Mouse (Mus musculus) cortical plate, adult 2 months (tissue): ENCODE data around the gene Polrmt. TPM values are rescaled to one million over a fixed set of nuclear protein-coding genes. Genes with fewer than 3 reads are reported as not detected.

Experiments used
- H3K27ac ChIP-seq: fragments of 200-500 bp; 2 replicates; pipeline ENCODE4 v1.5.1; 2012; ENCODE audit warnings: low read length, control low read depth, inconsistent platforms; ENCODE audit not compliant: insufficient read depth
- H3K4me1 ChIP-seq: fragments of 200-500 bp; 2 replicates; pipeline ENCODE4 v1.6.1; 2011; ENCODE audit warnings: low read length; ENCODE audit not compliant: control insufficient read depth, insufficient read depth
- H3K4me3 ChIP-seq: fragments of 200-500 bp; 2 replicates; pipeline ENCODE4 v1.5.1; 2011; ENCODE audit warnings: mild to moderate bottlenecking, low read length, control low read depth; ENCODE audit not compliant: insufficient read depth
- CTCF ChIP-seq: fragments of 200-500 bp; IDR thresholded peaks from 2 replicates; pipeline ENCODE4 v1.5.1; 2011; ENCODE audit warnings: mild to moderate bottlenecking, control low read depth, low read length; ENCODE audit not compliant: insufficient read depth; ENCODE audit errors: extremely low read depth
- POLR2A ChIP-seq: fragments of 200-500 bp; IDR thresholded peaks from 2 replicates; pipeline ENCODE4 v1.6.1; 2011; ENCODE audit warnings: mild to moderate bottlenecking, low read length, control low read depth; ENCODE audit not compliant: insufficient read depth; ENCODE audit errors: extremely low read depth
- polyA plus RNA-seq: library from polyadenylated mRNA; depleted of rRNA; stranded (reverse); fragments of >200 nt; gene quantifications from 2 replicates; pipeline ENCODE4 v1.2.3, GENCODE M21; 2012

Polrmt gene
- polyA plus RNA-seq, 1 experiment = 51.6 TPM

DNA sequence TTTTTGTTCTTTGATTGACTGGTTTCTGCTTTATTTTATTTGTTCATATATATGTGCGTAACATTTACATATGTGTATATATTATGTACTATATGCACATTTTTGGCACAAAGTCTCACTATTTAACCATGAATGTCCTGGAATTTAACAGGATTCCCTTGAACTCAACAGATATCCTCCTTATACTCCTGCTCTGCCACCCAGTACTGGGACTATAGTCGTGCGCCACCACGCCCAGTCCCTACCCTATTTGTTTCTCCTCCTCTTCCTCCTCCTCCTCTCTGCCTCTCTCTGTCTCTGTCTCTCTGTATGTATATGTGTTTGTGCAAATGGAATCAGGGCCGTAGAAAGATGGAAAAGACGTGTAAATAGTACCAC, 382 bp upstream of the Polrmt start:
- TF ChIP-seq CTCF (no peak), POLR2A (no peak)
- Histone ChIP-seq H3K4me3 (no peak overlapping the region; the same call in 1 of the 2 replicates), H3K27ac (no peak overlapping the region), H3K4me1 (peaks cover 3% of the 10 kb centered on the region)

DNA sequence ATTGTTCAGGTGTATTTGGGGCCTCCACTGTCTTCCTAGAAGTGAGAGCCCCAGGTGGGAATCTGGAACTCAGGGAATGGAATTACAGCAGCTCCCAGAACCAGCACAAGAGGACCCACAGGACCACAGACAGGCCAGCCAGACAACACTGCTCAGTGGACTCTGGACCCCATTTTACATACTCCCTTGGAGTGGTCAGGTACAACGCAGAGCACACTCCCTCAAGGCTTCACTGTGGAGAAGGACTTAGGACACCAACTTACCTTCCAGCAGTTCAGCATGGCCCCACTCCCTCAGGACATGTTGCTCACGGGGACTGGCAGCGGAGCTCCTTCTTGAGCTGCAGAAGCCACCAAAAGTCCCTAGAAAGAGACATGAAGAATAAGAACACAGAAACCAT, 970 bp downstream of the Polrmt start:
- Histone ChIP-seq H3K4me1 (peaks cover 3% of the 10 kb centered on the region), H3K4me3 (peak overlapping the region; percentile 72; the same call in 1 of the 2 replicates), H3K27ac (no peak overlapping the region)
- TF ChIP-seq CTCF (no peak), POLR2A (no peak)

DNA sequence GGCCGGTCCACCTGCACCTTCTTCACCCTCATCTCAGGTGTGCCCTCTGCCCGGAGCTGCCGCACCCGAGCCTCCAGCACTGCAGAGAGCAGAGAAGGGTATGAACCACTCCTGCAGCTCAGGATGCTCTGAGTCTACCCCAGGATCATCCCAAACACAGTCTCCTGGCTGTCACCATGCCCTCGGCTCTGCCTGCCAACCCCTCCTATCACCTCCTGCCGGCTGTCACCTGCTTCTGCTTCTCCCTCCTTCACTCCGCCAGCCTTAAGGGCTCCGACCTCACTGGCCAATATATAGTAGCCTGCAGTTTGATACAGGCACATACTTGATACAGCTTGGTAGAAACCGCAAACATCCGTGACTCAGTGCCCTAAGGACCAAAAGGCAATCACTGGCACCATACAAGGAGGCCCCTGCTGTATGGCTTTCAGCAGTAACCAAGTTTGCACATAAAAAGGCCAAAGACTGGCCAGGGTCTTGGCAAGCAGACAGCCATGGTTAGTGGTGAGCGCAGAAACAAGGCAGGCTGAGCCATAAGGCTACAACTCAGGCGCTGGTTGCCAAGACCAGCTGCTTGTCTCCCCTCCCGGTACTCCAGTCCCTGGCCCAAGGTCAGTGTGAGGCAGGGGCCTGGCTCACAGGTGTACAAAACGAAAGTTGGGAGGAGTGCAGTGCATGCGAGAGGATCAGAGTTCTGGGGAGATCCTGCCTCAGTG, 2.6 kb downstream of the Polrmt start:
- H3K4me1 ChIP-seq = peaks cover 3% of the 10 kb centered on the region
- H3K27ac ChIP-seq = no peak overlapping the region
- TF ChIP-seq POLR2A (no peak), CTCF (no peak)
- no peak overlapping the region for H3K4me3 ChIP-seq

DNA sequence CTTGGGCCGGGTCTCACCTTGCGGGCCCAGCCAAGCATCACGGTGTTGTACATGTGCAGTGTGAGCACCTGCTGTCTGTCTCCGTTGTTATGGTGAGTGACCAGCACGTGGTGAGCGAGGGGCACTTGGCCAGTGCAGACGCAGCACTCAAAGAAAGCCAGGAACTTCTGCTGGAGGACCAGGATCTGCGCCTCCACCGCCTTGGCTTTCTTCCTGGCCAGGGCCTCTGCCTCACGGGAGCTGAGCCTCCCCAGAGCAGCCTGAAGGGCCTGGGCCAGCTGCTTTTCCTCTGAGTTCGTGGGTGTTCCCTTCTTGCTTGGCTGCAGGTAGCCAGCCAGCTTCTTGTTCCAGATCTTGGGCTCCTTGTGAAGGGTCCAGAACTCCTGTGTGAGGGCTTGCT, 3.2 kb downstream of the Polrmt start:
- H3K4me3 ChIP-seq = no peak overlapping the region
- TF ChIP-seq CTCF (no peak), POLR2A (no peak)
- peaks cover 3% of the 10 kb centered on the region for H3K4me1 ChIP-seq
- H3K27ac ChIP-seq = no peak overlapping the region

DNA sequence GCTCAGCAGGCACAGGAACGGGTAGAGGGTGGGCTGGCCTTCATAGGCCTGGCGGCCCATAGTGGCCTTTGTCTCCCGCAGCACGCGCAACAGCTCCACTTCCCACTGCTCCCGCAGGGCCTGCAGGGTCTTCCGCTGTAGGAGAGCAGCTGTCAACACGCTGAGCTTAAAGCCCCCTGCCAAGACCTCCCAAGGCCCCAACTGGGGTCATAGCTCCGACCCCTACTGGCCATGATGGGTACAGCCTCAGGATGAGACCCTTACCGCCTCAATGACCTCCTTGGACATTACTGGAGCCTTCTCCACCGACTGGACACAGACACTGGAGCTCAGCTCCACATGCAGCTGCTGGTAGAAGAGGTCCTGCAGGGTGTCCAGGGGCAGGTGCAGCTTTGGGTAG, 5.5 kb downstream of the Polrmt start:
- no peak overlapping the region for H3K4me3 ChIP-seq
- H3K4me1 ChIP-seq = peaks cover 3% of the 10 kb centered on the region
- TF ChIP-seq CTCF (no peak), POLR2A (no peak)
- no peak overlapping the region for H3K27ac ChIP-seq

DNA sequence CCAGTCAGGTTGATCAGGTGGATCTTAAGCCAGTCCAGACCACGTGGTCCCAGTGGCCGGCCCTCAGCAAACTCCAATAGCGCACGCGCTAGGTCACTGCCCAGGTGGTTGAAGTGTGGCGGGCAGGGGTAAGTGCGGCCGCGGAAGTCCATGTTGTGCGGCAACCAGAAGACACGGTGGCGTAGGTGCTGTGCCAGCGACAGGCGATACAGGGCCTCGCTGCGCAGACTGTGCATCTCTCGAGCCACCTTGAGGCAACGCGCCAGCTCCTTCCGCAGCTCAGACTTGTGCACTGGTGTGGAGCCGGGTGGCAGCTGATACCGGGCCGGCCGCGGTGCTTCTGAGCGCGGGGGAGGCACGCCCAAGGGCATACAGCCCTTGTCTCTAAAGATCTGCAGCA, 7.1 kb downstream of the Polrmt start:
- no peaks in the 10 kb centered on the region for H3K4me1 ChIP-seq
- H3K27ac ChIP-seq = no peak overlapping the region
- TF ChIP-seq POLR2A (no peak), CTCF (no peak)
- no peak overlapping the region for H3K4me3 ChIP-seq

DNA sequence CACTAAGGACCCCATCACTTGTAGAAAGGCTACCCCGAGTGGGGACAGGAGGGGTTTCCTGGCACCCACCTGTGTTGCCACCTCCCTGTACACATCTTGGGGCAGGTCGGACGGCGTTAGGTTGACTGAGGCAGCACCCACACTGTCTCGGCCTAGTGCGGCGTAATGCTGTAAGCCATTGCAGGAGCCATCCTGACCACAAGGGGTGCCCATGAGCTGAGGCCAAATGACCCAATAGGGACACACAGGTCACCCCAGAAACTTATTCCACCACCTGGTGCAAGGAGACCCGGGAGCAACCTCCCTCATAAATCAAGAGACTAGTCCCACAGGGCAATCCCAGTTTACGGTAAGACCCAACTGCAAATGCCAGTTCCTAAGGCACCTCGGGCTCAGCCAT, 8.1 kb downstream of the Polrmt start:
- no peak overlapping the region for H3K4me3 ChIP-seq
- no peak overlapping the region for H3K27ac ChIP-seq
- H3K4me1 ChIP-seq = no peaks in the 10 kb centered on the region
- TF ChIP-seq CTCF (peak; percentile 61), POLR2A (no peak)

DNA sequence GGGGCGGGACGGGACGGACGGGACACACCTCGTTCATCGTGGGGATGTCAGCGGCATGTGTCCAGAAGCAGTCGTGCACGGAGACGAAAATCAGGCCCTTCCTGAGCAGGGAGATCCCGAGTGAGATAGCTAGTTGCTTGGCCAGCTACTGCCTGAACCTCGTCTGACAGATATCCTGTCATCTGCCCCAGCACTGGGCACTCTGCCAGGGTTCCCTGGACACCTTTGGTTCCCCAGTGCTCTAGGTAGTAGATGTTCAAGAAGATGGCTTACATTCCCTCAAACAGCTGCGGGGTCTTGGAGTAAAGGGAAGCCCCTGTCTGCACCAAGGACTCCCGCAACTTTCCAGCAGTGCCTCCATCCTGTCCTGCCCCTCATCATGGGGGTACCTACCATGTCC, 9.7 kb downstream of the Polrmt start:
- Histone ChIP-seq H3K4me1 (no peaks in the 10 kb centered on the region), H3K4me3 (no peak overlapping the region), H3K27ac (no peak overlapping the region)
- TF ChIP-seq POLR2A = no peak
- TF ChIP-seq CTCF = no peak

DNA sequence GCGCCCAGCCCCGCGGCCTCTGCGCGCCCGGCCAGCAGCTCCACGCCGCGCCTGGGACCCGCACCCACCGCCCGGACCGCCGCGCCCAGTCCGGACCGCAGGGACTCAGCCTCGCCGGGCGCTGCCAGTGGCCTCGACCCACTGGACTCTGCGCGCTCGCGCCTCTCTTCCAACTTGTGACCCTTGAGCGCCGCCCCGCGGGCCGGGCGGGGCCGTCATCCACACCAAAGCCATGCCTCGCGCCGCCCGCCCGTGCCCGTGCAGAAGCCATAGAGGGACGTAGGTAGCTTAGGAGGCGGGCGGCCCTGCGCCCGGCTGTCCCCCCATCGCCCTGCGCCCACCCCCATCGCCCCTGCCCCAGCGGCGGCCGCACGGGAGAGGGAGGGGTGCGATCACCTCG, 11.0 kb downstream of the Polrmt start:
- H3K4me3 ChIP-seq = no peak overlapping the region

DNA sequence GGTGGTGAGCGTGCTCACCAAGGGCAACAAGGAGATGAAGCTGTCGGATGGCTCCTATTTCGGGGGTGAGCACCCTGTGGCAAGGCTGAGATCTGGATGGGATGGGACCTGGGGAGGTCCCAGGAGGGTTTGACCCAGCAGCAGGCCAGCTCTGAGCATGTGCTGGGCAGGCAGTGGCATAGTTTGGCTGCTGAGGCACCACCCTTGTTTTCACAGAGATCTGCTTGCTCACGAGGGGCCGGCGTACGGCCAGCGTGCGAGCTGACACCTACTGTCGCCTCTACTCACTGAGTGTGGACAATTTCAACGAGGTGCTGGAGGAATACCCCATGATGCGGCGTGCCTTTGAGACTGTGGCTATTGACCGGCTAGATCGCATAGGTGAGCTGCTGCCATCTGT, 12.5 kb downstream of the Polrmt start:
- no peak overlapping the region for H3K27ac ChIP-seq

More for the DNA sequence above, 11.0 kb downstream of the Polrmt start:
- no peaks in the 10 kb centered on the region for H3K4me1 ChIP-seq
- TF ChIP-seq POLR2A (no peak), CTCF (no peak)
- no peak overlapping the region for H3K27ac ChIP-seq

DNA sequence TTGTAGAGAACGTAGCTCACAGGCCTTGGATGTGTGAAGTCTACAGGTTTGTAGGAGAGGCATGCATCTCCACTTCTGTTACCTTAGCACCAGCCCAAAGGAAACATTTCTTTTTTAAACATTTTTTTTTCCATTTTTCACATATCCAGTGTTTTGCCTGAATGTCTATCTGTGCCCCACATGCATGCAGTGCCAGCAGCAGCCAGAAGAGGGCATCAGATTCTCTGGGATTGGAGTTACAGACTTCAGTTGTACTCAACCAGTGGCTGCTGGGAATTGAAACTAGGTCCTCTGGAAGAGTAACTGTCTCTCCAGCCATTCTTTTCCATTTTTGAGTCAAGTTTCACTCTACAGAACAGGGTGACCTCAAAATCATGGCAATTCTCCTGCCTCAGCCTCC, 13.9 kb downstream of the Polrmt start:
- H3K4me3 ChIP-seq = no peak overlapping the region
- peaks cover 2% of the 10 kb centered on the region; the same call in 1 of the 2 replicates for H3K4me1 ChIP-seq
- no peak overlapping the region for H3K27ac ChIP-seq
- TF ChIP-seq POLR2A (no peak), CTCF (peak; percentile 62)

More for the DNA sequence above, 12.5 kb downstream of the Polrmt start:
- Histone ChIP-seq H3K4me1 (peaks cover 1% of the 10 kb centered on the region; the same call in 1 of the 2 replicates), H3K4me3 (no peak overlapping the region)
- no peak for TF ChIP-seq POLR2A
- no peak for TF ChIP-seq CTCF
